Mouse (Mus musculus) splenic B cell, adult 2 months (primary cell): ENCODE data around the gene Thumpd1.
"Not testable (repeated sequence)": the region's sequence is repeated elsewhere in the genome, so short reads cannot be mapped to it uniquely, and the experiment has no call there.

Experiments
- DNase-seq: peaks from one replicate; pipeline ENCODE4 v3.0.0-alpha.2; 2011; ENCODE audit warnings: low read depth, low spot score
- H3K27me3 ChIP-seq: 2 replicates; pipeline ENCODE4 v1.6.1; 2012; ENCODE audit warnings: mild to moderate bottlenecking, low read length, moderate library complexity, mixed read lengths; ENCODE audit not compliant: control insufficient read depth, poor library complexity, insufficient read depth, severe bottlenecking
- H3K36me3 ChIP-seq: 2 replicates; pipeline ENCODE4 v1.6.1; 2012; ENCODE audit warnings: mild to moderate bottlenecking, low read length, moderate library complexity, mixed read lengths; ENCODE audit not compliant: control insufficient read depth, poor library complexity, insufficient read depth, severe bottlenecking

Thumpd1 gene

GRCm38 (mm10) chr7:119720253-119720946 lies at the start of gene Thumpd1:
Thumpd1 (minus strand) TSS chr7:119720798.
- H3K36me3 ChIP-seq, result peaks cover 8% of the 10 kb centered on the region
- peak; percentile 94 for DNase-seq
- no peaks in the 10 kb centered on the region for H3K27me3 ChIP-seq

GRCm38 (mm10) chr7:119769895-119770294 lies 49.3 kb upstream of the Thumpd1 start:
- Histone ChIP-seq H3K27me3 (no peaks in the 10 kb centered on the region), H3K36me3 (no peaks in the 10 kb centered on the region)
- DNase-seq, result no peak

GRCm38 (mm10) chr7:119766996-119767395 lies 46.4 kb upstream of the Thumpd1 start:
- no peaks in the 10 kb centered on the region for H3K27me3 ChIP-seq
- DNase-seq, result no peak

GRCm38 (mm10) chr7:119764377-119764776 lies 43.8 kb upstream of the Thumpd1 start:
- Histone ChIP-seq H3K36me3 (no peaks in the 10 kb centered on the region), H3K27me3 (no peaks in the 10 kb centered on the region)
- DNase-seq, result no peak

More at GRCm38 (mm10) chr7:119766996-119767395, 46.4 kb upstream of the Thumpd1 start:
- H3K36me3 ChIP-seq, result no peaks in the 10 kb centered on the region

- DNase-seq, result no peak
- Histone ChIP-seq H3K36me3 (no peaks in the 10 kb centered on the region), H3K27me3 (no peaks in the 10 kb centered on the region)
Measured at GRCm38 (mm10) chr7:119762166-119762697, 41.6 kb upstream of the Thumpd1 start.

- DNase-seq, result no peak
- H3K36me3 ChIP-seq, result no peaks in the 10 kb centered on the region
Measured at GRCm38 (mm10) chr7:119760527-119760951, 39.9 kb upstream of the Thumpd1 start, which contains the start of gene Acsm3. Acsm3 (plus strand) TSS chr7:119760923.

GRCm38 (mm10) chr7:119753696-119754095 lies 33.1 kb upstream of the Thumpd1 start:
- Histone ChIP-seq H3K36me3 (no peaks in the 10 kb centered on the region), H3K27me3 (no peaks in the 10 kb centered on the region)
- DNase-seq, result no peak

More at GRCm38 (mm10) chr7:119760527-119760951, 39.9 kb upstream of the Thumpd1 start, which contains the start of gene Acsm3:
- no peaks in the 10 kb centered on the region for H3K27me3 ChIP-seq

- Histone ChIP-seq H3K36me3 (no peaks in the 10 kb centered on the region), H3K27me3 (no peaks in the 10 kb centered on the region)
- no peak for DNase-seq
Measured at GRCm38 (mm10) chr7:119749942-119750341, 29.3 kb upstream of the Thumpd1 start.

GRCm38 (mm10) chr7:119748761-119749160 lies 28.2 kb upstream of the Thumpd1 start:
- no peaks in the 10 kb centered on the region for H3K27me3 ChIP-seq
- H3K36me3 ChIP-seq, result no peaks in the 10 kb centered on the region
- DNase-seq, result no peak

GRCm38 (mm10) chr7:119745869-119746268 lies 25.3 kb upstream of the Thumpd1 start:
- DNase-seq, result no peak
- Histone ChIP-seq H3K27me3 (no peaks in the 10 kb centered on the region), H3K36me3 (no peaks in the 10 kb centered on the region)

GRCm38 (mm10) chr7:119744321-119744720 lies 23.7 kb upstream of the Thumpd1 start:
- no peaks in the 10 kb centered on the region for H3K27me3 ChIP-seq
- peak; percentile 29 for DNase-seq

GRCm38 (mm10) chr7:119739798-119740468 lies 19.3 kb upstream of the Thumpd1 start:
- DNase-seq, H3K36me3 ChIP-seq, H3K27me3 ChIP-seq: not testable (repeated sequence)

More at GRCm38 (mm10) chr7:119744321-119744720, 23.7 kb upstream of the Thumpd1 start:
- no peaks in the 10 kb centered on the region for H3K36me3 ChIP-seq

GRCm38 (mm10) chr7:119738877-119739276 lies 18.3 kb upstream of the Thumpd1 start:
- DNase-seq, result no peak
- Histone ChIP-seq H3K27me3 (no peaks in the 10 kb centered on the region; the same call in 1 of the 2 replicates), H3K36me3 (no peaks in the 10 kb centered on the region)

GRCm38 (mm10) chr7:119731262-119731661 lies 10.7 kb upstream of the Thumpd1 start:
- H3K36me3 ChIP-seq, H3K27me3 ChIP-seq: not testable (repeated sequence)
- DNase-seq, result peak; percentile 39

GRCm38 (mm10) chr7:119727621-119728020 lies 7.0 kb upstream of the Thumpd1 start:
- no peaks in the 10 kb centered on the region for H3K36me3 ChIP-seq
- DNase-seq, result no peak
- no peaks in the 10 kb centered on the region for H3K27me3 ChIP-seq
